Mouse (Mus musculus): Measurements from ENCODE around the gene As3mt.

- TF ChIP-seq USF1 (IDR thresholded peaks at IDR 0.05; ENCODE audit: low read depth) (no peak), CEBPB (IDR thresholded peaks at IDR 0.05; ENCODE audit: low read depth) (no peak), CTCF (IDR thresholded peaks at IDR 0.05; ENCODE audit: control insufficient read depth, insufficient read depth, insufficient read length) (no peak), FOSL1 (IDR thresholded peaks at IDR 0.05; ENCODE audit: insufficient read depth, low read length, poor library complexity, severe bottlenecking) (no peak), MAX (IDR thresholded peaks at IDR 0.05) (no peak)
Measured at GRCm38 (mm10) chr19:46701156-46701555, 6.1 kb upstream of the As3mt start.
